Mouse (Mus musculus) E14TG2a.4 (cell line): ENCODE measurements around the gene Aifm2.

Experiments used
- H3K27me3 ChIP-seq: 2 replicates; pipeline ENCODE4 v1.6.1; 2014; ENCODE audit warnings: low read length, control low read depth; ENCODE audit not compliant: insufficient read depth
- H3K36me3 ChIP-seq: 2 replicates; pipeline ENCODE4 v1.6.1; 2014; ENCODE audit warnings: low read length, control low read depth; ENCODE audit not compliant: insufficient read depth
- H3K4me1 ChIP-seq: replicated peaks from 2 replicates; pipeline ENCODE4 v1.6.1; 2014; ENCODE audit warnings: low read depth, low read length, control low read depth
- H3K4me3 ChIP-seq: replicated peaks from 2 replicates; pipeline ENCODE4 v1.5.1; 2014; ENCODE audit warnings: mild to moderate bottlenecking, low read length
- H3K9me3 ChIP-seq: 2 replicates; pipeline ENCODE4 v1.6.1; 2014; ENCODE audit warnings: low read length, control low read depth
- CTCF ChIP-seq: conservative IDR thresholded peaks from 2 replicates; pipeline ENCODE4 v1.5.1; 2014; ENCODE audit warnings: low read length
- NANOG ChIP-seq: IDR thresholded peaks from 2 replicates; pipeline ENCODE4 v1.6.1; 2014; ENCODE audit warnings: borderline replicate concordance, low read length, mixed read lengths
- POU5F1 ChIP-seq: IDR thresholded peaks from 2 replicates; pipeline ENCODE4 v1.6.1; 2014; ENCODE audit warnings: low read length, borderline replicate concordance

Gene Aifm2

GRCm38 (mm10) chr10:61759869-61760268, 44.8 kb downstream of the Aifm2 start:
- H3K27me3 ChIP-seq = no peaks in the 10 kb centered on the region
- TF ChIP-seq POU5F1 (no peak), CTCF (no peak), NANOG (no peak)

GRCm38 (mm10) chr10:61764689-61765088, 49.6 kb downstream of the Aifm2 start:
- Histone ChIP-seq H3K4me3 (no peak overlapping the region), H3K4me1 (peaks cover 16% of the 10 kb centered on the region; the same call in 1 of the 2 replicates), H3K36me3 (no peaks in the 10 kb centered on the region; the same call in 1 of the 2 replicates), H3K9me3 (no peaks in the 10 kb centered on the region), H3K27me3 (no peaks in the 10 kb centered on the region)
- TF ChIP-seq POU5F1 = no peak
- TF ChIP-seq CTCF = no peak
- no peak for TF ChIP-seq NANOG

More at GRCm38 (mm10) chr10:61759869-61760268, 44.8 kb downstream of the Aifm2 start:
- Histone ChIP-seq H3K36me3 (0 out of 2 replicates have a peak, but pooled peaks cover 5% of the 10 kb centered on the region), H3K4me3 (no peak overlapping the region), H3K9me3 (no peaks in the 10 kb centered on the region), H3K4me1 (peaks cover 36% of the 10 kb centered on the region)

DNA sequence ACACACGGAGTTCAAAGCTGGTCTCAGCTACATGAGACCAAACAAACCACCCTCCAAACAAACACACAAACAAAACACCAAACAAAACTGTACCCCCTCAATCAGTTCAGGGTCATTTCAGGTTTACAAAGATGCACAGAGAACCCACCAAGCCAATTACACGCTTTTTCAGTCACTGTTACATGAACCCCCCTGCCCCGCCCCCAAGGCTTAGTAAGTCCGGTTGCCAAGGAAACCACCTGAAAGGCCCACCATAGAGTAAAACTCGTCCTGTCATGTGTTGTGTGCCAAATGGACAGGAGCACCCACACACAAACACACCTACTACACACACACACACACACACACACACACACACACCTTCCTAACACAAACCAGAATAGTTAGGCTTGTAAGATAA, 50.5 kb downstream of the Aifm2 start:
- TF ChIP-seq NANOG = no peak
- TF ChIP-seq CTCF = no peak
- no peak for TF ChIP-seq POU5F1
- Histone ChIP-seq H3K36me3 (no peaks in the 10 kb centered on the region; the same call in 1 of the 2 replicates), H3K4me3 (no peak overlapping the region), H3K27me3 (no peaks in the 10 kb centered on the region), H3K4me1 (peaks cover 11% of the 10 kb centered on the region; the same call in 1 of the 2 replicates), H3K9me3 (no peaks in the 10 kb centered on the region)

GRCm38 (mm10) chr10:61766806-61767205, 51.7 kb downstream of the Aifm2 start:
- no peaks in the 10 kb centered on the region; the same call in 1 of the 2 replicates for H3K36me3 ChIP-seq
- H3K9me3 ChIP-seq = no peaks in the 10 kb centered on the region
- no peak overlapping the region for H3K4me3 ChIP-seq
- H3K27me3 ChIP-seq = no peaks in the 10 kb centered on the region
- H3K4me1 ChIP-seq = peaks cover 14% of the 10 kb centered on the region; the same call in 1 of the 2 replicates
- TF ChIP-seq POU5F1 (no peak), CTCF (no peak), NANOG (no peak)

DNA sequence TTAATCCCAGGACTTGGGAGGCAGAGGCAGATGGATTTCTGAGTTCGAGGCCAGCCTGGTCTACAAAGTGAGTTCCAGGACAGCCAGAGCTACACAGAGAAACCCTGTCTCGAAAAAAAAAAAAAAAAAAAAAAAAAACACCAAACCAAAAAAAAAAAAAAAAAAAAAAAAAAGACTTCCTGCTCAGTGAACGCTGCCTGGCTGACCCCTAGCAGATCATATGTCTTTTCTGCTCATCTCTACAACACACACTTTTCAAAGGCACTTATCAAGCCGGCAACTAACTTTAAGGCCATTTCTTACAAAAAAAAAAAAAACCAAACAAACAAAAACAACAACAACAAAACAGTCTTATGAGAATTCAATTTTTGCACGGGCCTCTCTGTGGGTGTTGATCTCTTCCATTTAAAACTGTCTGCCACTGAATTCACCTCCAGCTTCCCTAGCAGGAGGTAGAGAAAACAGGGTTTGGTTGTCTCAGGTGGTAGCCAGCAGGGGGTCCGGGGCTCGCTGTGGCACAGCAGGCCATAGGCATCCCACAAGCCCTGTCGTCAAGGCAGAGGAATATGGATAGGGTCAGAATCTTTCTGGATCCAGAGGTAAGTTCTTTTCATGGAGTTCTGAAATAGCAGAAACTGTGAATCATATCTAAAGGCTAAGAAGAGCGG, 66.5 kb downstream of the Aifm2 start:
- H3K4me1 ChIP-seq = peaks cover 43% of the 10 kb centered on the region
- peaks cover 54% of the 10 kb centered on the region for H3K27me3 ChIP-seq
- TF ChIP-seq POU5F1 (no peak), CTCF (no peak), NANOG (peak; percentile 56; the same call in 1 of the 2 replicates)
- H3K36me3 ChIP-seq = no peaks in the 10 kb centered on the region
- H3K9me3 ChIP-seq = no peaks in the 10 kb centered on the region
- H3K4me3 ChIP-seq = 0 out of 2 replicates have a peak overlapping the region, but pooled peaks have one; percentile 93

- no peaks in the 10 kb centered on the region for H3K36me3 ChIP-seq
- H3K4me1 ChIP-seq = peaks cover 57% of the 10 kb centered on the region
- H3K27me3 ChIP-seq = peaks cover 55% of the 10 kb centered on the region
- no peak for TF ChIP-seq POU5F1
- TF ChIP-seq CTCF = peak; percentile 72
- H3K4me3 ChIP-seq = peak overlapping the region; percentile 93
- no peaks in the 10 kb centered on the region for H3K9me3 ChIP-seq
These were observed 67.9 kb downstream of the Aifm2 start for GRCm38 (mm10) chr10:61782799-61783611.

GRCm38 (mm10) chr10:61783621-61784251, 68.7 kb downstream of the Aifm2 start, which contains the start of gene H2afy2:
Gene H2afy2, minus strand, starts transcription at chr10:61784147.
- Histone ChIP-seq H3K36me3 (no peaks in the 10 kb centered on the region), H3K4me1 (peaks cover 65% of the 10 kb centered on the region), H3K9me3 (no peaks in the 10 kb centered on the region), H3K27me3 (peaks cover 55% of the 10 kb centered on the region), H3K4me3 (peak within 1 kb of the TSS; percentile 93)
- no peak for TF ChIP-seq CTCF
- no peak for TF ChIP-seq NANOG
- TF ChIP-seq POU5F1 = no peak

DNA sequence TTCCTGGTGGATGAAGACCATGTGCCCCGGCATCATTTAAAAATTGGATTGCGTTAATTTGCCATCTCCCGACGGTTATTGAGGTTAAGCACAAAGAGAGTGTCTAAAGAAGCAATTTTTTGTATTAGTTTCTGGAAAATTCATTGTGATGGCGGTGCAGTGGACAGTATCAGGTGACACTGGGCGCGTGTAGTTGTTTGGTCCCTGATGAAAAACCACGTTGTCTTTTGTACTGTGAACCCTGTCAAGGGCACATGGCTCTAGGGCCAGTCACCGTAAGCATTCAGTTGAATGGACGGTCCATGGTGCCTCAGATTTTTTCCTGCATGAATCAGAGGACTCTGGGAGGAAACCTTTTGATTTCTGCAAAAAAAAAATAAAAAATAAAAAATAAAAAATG, 69.4 kb downstream of the Aifm2 start:
- Histone ChIP-seq H3K36me3 (no peaks in the 10 kb centered on the region), H3K4me3 (peak overlapping the region; percentile 93), H3K27me3 (peaks cover 51% of the 10 kb centered on the region), H3K9me3 (peaks cover 6% of the 10 kb centered on the region), H3K4me1 (peaks cover 72% of the 10 kb centered on the region)
- TF ChIP-seq POU5F1 (no peak), NANOG (no peak), CTCF (no peak)
